Mouse (Mus musculus): ENCODE data around the gene Treh. TPM values are rescaled to one million over a fixed set of nuclear protein-coding genes. Genes with fewer than 3 reads are reported as not detected.
"Not testable (repeated sequence)": the region's sequence is repeated elsewhere in the genome, so short reads cannot be mapped to it uniquely, and the experiment has no call there.

The Treh gene
- polyA plus RNA-seq (2012) = not detected in 2 replicates

- H3K9me3 ChIP-seq (ENCODE audit: control insufficient read depth, low read length) = no peaks in the 10 kb centered on the region
- 0 out of 2 replicates have a peak, but pooled peaks cover 2% of the 10 kb centered on the region for H3K27me3 ChIP-seq (ENCODE audit: control insufficient read depth)
- no peaks in the 10 kb centered on the region for H3K4me1 ChIP-seq (ENCODE audit: control insufficient read depth)
- no peaks in the 10 kb centered on the region for H3K36me3 ChIP-seq (ENCODE audit: control insufficient read depth)
- no peak within 1 kb of the TSS for H3K4me3 ChIP-seq (replicated peaks)
- TF ChIP-seq GATA1 (IDR thresholded peaks at IDR 0.05; ENCODE audit: low read length) (no peak), TAL1 (IDR thresholded peaks at IDR 0.05; ENCODE audit: low read length) (no peak)
These were observed at the start of gene Treh for GRCm38 (mm10) chr9:44673005-44673404. TSS of gene Treh (plus strand) at chr9:44673233.

- H3K36me3 ChIP-seq (ENCODE audit: control insufficient read depth) = peaks cover 99% of the 10 kb centered on the region
- TF ChIP-seq GATA1 (IDR thresholded peaks at IDR 0.05; ENCODE audit: low read length) (no peak), TAL1 (IDR thresholded peaks at IDR 0.05; ENCODE audit: low read length) (no peak)
- no peaks in the 10 kb centered on the region for H3K9me3 ChIP-seq (ENCODE audit: control insufficient read depth, low read length)
- peaks cover 23% of the 10 kb centered on the region for H3K4me1 ChIP-seq (ENCODE audit: control insufficient read depth)
- no peak overlapping the region for H3K4me3 ChIP-seq (replicated peaks)
- no peaks in the 10 kb centered on the region for H3K27me3 ChIP-seq (ENCODE audit: control insufficient read depth)
These were observed 48.6 kb upstream of the Treh start for GRCm38 (mm10) chr9:44624390-44624789.

- no peak overlapping the region for H3K4me3 ChIP-seq (replicated peaks)
- TF ChIP-seq GATA1 (IDR thresholded peaks at IDR 0.05; ENCODE audit: low read length) = no peak
- TF ChIP-seq TAL1 (IDR thresholded peaks at IDR 0.05; ENCODE audit: low read length) = no peak
- H3K27me3 ChIP-seq (ENCODE audit: control insufficient read depth) = no peaks in the 10 kb centered on the region
- peaks cover 100% of the 10 kb centered on the region for H3K36me3 ChIP-seq (ENCODE audit: control insufficient read depth)
- peaks cover 23% of the 10 kb centered on the region for H3K4me1 ChIP-seq (ENCODE audit: control insufficient read depth)
- H3K9me3 ChIP-seq (ENCODE audit: control insufficient read depth, low read length) = no peaks in the 10 kb centered on the region
These were observed 46.8 kb upstream of the Treh start for GRCm38 (mm10) chr9:44626268-44626667.

- Histone ChIP-seq H3K9me3 (ENCODE audit: control insufficient read depth, low read length) (peaks cover 5% of the 10 kb centered on the region), H3K4me1 (ENCODE audit: control insufficient read depth) (no peaks in the 10 kb centered on the region), H3K27me3 (ENCODE audit: control insufficient read depth) (no peaks in the 10 kb centered on the region), H3K36me3 (ENCODE audit: control insufficient read depth) (peaks cover 65% of the 10 kb centered on the region), H3K4me3 (replicated peaks) (no peak overlapping the region)
- TF ChIP-seq GATA1 (IDR thresholded peaks at IDR 0.05; ENCODE audit: low read length) (no peak), TAL1 (IDR thresholded peaks at IDR 0.05; ENCODE audit: low read length) (no peak)
These were observed 35.4 kb upstream of the Treh start for GRCm38 (mm10) chr9:44637551-44638169.

GRCm38 (mm10) chr9:44638726-44639125, 34.3 kb upstream of the Treh start:
- peaks cover 54% of the 10 kb centered on the region for H3K36me3 ChIP-seq (ENCODE audit: control insufficient read depth)
- H3K4me3 ChIP-seq (replicated peaks); H3K4me1 ChIP-seq (ENCODE audit: control insufficient read depth); H3K9me3 ChIP-seq (ENCODE audit: control insufficient read depth, low read length); H3K27me3 ChIP-seq (ENCODE audit: control insufficient read depth): not testable (repeated sequence)

GRCm38 (mm10) chr9:44640028-44640427, 33.0 kb upstream of the Treh start:
- not testable (repeated sequence) for H3K4me1 ChIP-seq (ENCODE audit: control insufficient read depth); H3K27me3 ChIP-seq (ENCODE audit: control insufficient read depth); H3K9me3 ChIP-seq (ENCODE audit: control insufficient read depth, low read length); H3K4me3 ChIP-seq (replicated peaks)
- H3K36me3 ChIP-seq (ENCODE audit: control insufficient read depth) = peaks cover 41% of the 10 kb centered on the region

GRCm38 (mm10) chr9:44640646-44641357, 32.2 kb upstream of the Treh start:
- Histone ChIP-seq H3K36me3 (ENCODE audit: control insufficient read depth) (peaks cover 33% of the 10 kb centered on the region), H3K4me3 (replicated peaks) (no peak overlapping the region), H3K9me3 (ENCODE audit: control insufficient read depth, low read length) (peaks cover 5% of the 10 kb centered on the region), H3K27me3 (ENCODE audit: control insufficient read depth) (no peaks in the 10 kb centered on the region), H3K4me1 (ENCODE audit: control insufficient read depth) (peaks cover 4% of the 10 kb centered on the region)
- TF ChIP-seq TAL1 (IDR thresholded peaks at IDR 0.05; ENCODE audit: low read length) (no peak), GATA1 (IDR thresholded peaks at IDR 0.05; ENCODE audit: low read length) (no peak)

GRCm38 (mm10) chr9:44641616-44642015, 31.4 kb upstream of the Treh start:
- no peak for TF ChIP-seq TAL1 (IDR thresholded peaks at IDR 0.05; ENCODE audit: low read length)
- TF ChIP-seq GATA1 (IDR thresholded peaks at IDR 0.05; ENCODE audit: low read length) = no peak
- H3K4me1 ChIP-seq (ENCODE audit: control insufficient read depth) = peaks cover 10% of the 10 kb centered on the region
- no peaks in the 10 kb centered on the region for H3K27me3 ChIP-seq (ENCODE audit: control insufficient read depth)
- H3K4me3 ChIP-seq (replicated peaks) = no peak overlapping the region
- H3K9me3 ChIP-seq (ENCODE audit: control insufficient read depth, low read length) = peaks cover 5% of the 10 kb centered on the region
- H3K36me3 ChIP-seq (ENCODE audit: control insufficient read depth) = peaks cover 25% of the 10 kb centered on the region

- no peak for TF ChIP-seq TAL1 (IDR thresholded peaks at IDR 0.05; ENCODE audit: low read length)
- TF ChIP-seq GATA1 (IDR thresholded peaks at IDR 0.05; ENCODE audit: low read length) = no peak
- Histone ChIP-seq H3K4me1 (ENCODE audit: control insufficient read depth) (peaks cover 10% of the 10 kb centered on the region), H3K27me3 (ENCODE audit: control insufficient read depth) (no peaks in the 10 kb centered on the region), H3K4me3 (replicated peaks) (no peak overlapping the region), H3K36me3 (ENCODE audit: control insufficient read depth) (peaks cover 11% of the 10 kb centered on the region), H3K9me3 (ENCODE audit: control insufficient read depth, low read length) (peaks cover 5% of the 10 kb centered on the region)
These were observed 29.9 kb upstream of the Treh start for GRCm38 (mm10) chr9:44643103-44643502.
